Mouse (Mus musculus): ENCODE data around the gene Lrrc1.

Gene Lrrc1

GRCm38 (mm10) chr9:77502171-77502547 is 42.5 kb downstream of the Lrrc1 start:
- DNase-seq (ENCODE audit: low read depth, low spot score) = no peak

DNA sequence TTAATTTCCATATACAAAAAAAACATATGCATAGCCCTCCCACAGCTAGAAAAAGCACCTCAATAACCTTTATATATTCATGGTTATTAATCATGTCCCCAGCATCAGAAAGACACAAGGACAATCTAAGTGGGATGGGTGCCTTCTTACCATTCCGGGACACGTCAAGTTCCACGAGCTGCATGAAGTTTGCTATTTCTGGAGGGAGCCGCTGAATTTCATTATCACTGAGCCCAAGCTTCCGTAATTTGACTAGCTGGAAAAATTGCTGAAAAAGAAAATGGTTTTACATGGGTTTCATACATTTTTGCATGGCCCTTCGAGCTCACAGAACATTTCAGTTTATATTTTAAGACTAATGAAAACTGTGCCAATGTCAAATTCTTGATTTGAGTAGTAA is 45.6 kb downstream of the Lrrc1 start:
- no peak for DNase-seq (ENCODE audit: low read depth, low spot score)

- DNase-seq (ENCODE audit: low read depth, low spot score) = no peak
Observed at GRCm38 (mm10) chr9:77498406-77498805, 46.3 kb downstream of the Lrrc1 start.

- DNase-seq (ENCODE audit: low read depth, low spot score) = no peak
Observed at GRCm38 (mm10) chr9:77497173-77497572, 47.5 kb downstream of the Lrrc1 start.

- DNase-seq (ENCODE audit: low read depth, low spot score) = no peak
Observed at GRCm38 (mm10) chr9:77496540-77497062, 48.1 kb downstream of the Lrrc1 start.

DNA sequence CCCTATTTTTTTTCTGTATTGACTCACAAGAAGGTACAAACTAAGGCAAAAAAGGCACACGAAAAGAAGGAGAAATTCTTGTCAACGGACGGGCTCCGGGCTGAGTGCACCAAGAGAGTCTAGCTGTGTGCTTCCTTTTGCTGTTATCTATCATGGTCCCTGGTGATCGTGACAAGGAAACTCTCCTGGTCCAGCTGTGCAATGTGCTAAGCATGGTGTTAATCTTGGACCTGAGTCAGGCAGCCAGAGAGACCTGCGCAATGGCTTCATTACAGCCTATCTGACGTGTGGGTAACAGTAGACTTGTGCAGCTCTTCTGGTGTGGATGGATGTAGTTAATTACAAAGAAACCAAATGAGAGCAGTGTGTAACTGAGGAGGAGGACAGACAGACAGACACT is 50.4 kb downstream of the Lrrc1 start:
- no peak for DNase-seq (ENCODE audit: low read depth, low spot score)

DNA sequence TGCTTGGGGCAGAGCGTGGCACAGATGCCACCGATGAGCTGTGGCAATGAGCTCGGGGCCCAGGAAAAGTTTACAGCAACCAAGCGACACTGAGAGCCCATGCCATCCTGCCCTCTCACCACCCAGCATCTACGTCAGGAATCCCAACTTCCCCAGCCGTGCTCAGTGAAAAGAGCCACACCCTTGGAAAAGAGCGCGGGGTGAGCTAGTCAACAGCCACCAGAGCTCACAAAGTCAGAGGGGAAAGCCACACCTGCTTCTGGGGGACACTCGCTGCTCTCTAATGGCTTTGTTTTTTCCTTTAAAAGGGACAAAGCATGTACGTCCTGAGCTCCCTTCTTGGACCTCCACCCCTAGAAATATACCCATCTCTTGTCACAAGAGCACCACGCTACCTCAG is 56.1 kb downstream of the Lrrc1 start:
- no peak for DNase-seq (ENCODE audit: low read depth, low spot score)

DNA sequence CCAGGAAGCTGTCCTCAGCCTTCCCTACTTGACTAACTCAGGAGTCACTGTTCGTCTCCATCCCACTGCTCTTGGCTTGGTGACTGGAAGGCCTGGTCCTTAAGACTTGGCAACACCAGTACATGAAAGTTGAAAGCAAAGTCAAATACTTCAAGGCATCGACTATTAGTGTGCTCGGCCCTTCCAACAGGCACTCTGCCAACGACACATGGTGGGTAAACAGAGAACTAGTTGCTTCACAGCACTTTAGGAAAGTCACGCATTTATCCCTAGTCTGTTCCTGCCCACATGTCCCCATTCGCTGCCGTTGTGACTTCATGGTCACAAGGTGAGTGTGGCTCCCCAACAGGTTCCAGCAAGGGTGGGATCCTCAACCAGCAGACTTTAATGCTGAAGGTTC is 57.2 kb downstream of the Lrrc1 start:
- DNase-seq (ENCODE audit: low read depth, low spot score) = no peak

DNA sequence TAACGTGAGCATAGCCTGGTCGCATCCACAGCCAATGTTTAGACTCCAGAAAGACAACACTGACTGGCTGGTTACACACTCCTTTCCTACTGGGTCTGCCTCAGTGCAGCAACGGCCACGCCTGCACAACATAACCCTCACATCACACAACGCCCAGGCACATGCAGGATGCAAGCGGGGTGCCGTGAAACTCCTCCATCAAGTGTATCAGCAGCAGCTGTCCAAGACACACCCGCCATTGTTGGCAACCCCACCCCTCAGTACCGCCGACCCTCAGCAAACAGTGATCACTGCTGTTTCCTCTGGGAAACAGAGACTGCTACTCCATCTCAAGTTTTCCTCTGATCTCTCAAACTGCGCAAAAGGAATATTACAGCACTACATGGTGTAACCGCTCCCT is 58.8 kb downstream of the Lrrc1 start:
- no peak for DNase-seq (ENCODE audit: low read depth, low spot score)

DNA sequence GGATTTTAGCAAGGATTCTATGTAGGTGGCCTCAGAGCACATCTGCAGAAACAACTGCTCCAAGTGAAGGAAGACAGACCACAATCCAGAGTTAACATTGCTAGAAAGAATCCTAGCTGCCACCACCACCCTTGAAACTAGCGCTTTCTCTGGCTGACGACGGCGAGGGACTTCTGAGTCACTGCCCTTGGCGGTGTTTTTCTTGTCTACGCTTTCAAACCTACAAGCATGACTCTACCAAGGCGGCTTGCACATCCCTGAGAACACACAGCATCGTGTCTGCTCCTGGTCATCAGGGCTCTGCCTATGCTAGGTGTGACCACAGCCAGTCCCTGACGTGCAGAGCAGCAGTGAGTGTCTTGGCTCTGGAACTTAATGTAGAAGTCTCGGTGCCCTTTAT is 59.9 kb downstream of the Lrrc1 start:
- no peak for DNase-seq (ENCODE audit: low read depth, low spot score)

DNA sequence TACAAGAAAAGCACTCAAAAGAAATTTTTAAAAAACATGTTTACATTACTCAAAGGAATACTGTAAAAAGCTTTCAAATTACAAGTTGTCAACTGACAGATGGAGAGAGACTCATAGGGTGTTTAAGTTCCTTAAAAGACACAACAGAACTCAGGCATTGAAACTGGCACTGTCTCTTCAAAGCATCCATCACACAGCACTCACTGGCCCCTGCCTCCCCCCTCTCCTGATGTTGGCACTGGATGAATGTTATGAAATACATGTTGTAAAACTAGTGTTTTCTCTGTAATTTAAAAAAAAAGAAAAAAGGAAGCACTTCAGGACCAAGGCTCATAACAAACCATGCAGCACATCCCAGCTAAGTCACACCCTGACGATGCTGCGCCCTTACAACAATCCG is 61.1 kb downstream of the Lrrc1 start:
- DNase-seq (ENCODE audit: low read depth, low spot score) = no peak

GRCm38 (mm10) chr9:77482281-77482680 is 62.4 kb downstream of the Lrrc1 start:
- no peak for DNase-seq (ENCODE audit: low read depth, low spot score)

GRCm38 (mm10) chr9:77481380-77481779 is 63.3 kb downstream of the Lrrc1 start:
- no peak for DNase-seq (ENCODE audit: low read depth, low spot score)

- DNase-seq (ENCODE audit: low read depth, low spot score) = no peak
Observed at GRCm38 (mm10) chr9:77480574-77481319, 63.9 kb downstream of the Lrrc1 start.

DNA sequence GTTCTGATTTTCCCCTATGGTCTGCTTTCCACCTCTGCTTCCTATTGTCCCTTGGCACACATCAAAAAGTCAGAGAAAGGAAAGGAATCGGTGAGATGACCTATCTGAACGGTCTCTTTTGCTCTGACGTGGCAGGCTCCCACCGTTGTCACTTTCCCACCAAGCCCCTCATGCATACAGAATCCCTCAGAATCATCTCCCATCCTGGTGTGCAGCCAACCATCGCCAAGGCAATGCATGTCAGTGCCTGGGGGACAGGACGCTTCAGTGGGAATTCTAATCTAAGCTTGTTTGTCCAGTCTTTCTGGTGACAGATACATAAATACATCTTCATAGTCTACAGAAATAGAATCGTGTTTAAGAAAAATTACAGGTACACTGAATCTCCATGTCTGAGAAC is 64.7 kb downstream of the Lrrc1 start:
- DNase-seq (ENCODE audit: low read depth, low spot score) = no peak

GRCm38 (mm10) chr9:77478166-77478920 is 66.3 kb downstream of the Lrrc1 start:
- DNase-seq (ENCODE audit: low read depth, low spot score) = no peak

DNA sequence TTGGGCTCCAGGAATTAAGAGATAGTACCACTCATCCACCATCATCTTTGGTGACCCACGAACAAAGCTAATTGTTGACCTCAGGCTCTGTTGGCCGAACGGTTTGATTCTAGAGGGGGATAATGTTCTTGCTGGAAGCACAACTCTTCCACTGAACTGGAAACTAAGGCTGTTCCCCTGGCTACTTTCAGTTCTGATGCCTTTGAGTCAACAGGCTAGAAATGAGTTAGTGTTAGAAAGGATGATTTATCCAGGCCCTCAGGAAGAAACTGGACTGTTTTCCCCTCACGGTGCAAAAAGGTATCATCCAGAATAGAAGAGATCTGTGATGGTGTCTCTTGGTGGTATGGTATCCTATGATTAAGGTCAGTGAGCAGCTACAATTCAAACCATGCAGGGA is 70.1 kb downstream of the Lrrc1 start:
- DNase-seq (ENCODE audit: low read depth, low spot score) = no peak

- no peak for DNase-seq (ENCODE audit: low read depth, low spot score)
Observed at GRCm38 (mm10) chr9:77472557-77472956, 72.1 kb downstream of the Lrrc1 start.

DNA sequence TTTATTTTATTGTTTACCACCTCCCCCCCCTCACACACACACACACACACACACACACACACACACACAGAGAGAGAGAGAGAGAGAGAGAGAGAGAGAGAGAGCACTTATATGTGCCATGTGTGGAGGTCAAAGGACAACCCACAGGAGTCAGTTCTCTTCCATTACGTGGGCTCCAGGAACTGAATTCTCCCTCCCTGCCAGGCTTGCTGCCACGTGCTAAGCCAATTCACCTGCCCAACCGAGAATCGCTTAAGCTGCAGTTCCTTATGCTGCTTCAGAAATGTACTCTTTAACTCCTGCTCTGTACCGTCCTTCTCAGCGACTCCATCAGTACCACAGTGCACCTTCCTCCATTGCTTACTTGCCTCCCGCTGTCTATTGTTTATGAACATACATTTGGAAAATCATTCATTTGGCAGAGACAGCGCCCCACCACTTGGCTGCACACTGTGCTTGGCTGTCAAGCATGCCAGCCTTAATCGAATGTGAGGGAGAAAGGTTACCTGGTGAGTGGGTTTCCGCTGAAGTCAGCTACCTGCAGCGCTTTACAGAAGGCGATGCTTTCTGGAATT is 72.9 kb downstream of the Lrrc1 start:
- DNase-seq (ENCODE audit: low read depth, low spot score) = no peak

DNA sequence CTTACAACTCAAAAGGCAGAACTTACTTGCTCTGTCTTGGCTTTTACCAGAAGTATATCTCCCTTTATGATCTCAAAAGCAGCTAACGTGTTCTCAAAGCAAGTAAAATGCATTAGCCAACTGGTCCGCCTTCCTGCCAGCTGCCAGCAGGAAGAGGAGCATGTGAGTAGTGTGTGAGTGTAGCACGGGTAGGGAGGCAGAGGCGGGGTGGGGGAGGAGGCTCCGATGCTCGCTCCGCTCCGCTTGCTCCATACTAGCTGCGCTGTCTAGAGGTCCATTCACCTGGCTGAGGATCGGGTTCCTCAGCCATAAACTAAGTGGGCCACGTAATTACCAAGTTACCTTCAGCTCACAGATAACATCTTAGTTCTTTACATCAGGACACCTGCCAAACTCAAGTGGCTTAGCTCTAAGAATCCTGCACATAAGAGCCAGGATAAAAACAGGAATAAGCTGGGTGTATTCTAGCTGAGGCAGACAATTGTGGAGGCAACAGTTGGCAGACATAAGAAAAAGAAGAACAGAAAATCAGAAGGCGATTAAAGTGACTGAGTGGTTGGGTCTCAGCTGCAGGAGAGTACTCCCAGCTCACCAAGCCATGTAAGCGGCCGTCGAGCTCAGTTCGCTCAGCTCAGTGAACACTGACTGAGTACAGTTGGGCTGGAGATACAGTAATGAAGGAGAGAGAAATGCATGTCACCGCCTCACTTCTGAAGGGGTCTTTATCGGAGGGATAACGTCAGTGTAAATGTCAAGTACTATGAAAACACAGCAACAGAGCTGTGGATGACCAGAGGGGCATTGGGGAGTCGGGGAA is 74.7 kb downstream of the Lrrc1 start:
- DNase-seq (ENCODE audit: low read depth, low spot score) = no peak

DNA sequence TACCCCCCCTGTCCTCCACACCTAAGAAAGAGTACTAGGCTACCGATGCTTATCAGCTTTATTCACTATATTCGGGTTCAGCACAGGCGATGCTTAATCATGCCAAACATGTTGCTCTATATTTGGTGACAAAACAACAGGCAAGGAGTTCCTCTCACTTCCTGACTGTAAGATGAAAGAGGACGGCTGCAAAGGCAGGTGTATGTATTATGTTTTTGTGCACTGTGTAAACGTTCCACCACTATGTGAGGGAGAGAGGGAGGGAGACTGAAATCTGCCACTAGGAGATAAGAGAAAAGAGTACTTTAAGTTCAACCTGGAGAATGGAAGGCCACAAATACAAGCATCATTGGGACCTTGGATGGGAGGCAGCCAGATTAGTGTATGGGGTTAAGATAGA is 77.7 kb downstream of the Lrrc1 start:
- no peak for DNase-seq (ENCODE audit: low read depth, low spot score)

DNA sequence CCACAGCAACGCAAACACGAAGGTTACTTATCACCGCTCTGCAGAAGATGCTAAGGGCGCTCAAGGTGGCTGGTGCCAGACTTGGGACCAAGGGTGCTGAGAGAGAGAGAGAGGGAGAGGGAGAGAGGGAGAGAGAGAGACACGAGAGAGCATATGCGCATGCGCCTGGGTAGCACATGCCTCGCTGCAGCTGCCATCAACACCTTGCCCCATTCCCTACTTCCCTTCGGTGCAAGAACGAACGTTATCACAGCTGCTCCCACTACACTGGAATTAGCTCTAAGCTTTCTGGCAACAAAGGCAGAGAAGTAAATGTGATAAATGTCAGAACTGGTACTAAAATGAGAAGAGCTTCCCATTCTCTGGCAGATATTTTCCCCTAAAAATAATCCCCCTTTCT is 79.3 kb downstream of the Lrrc1 start:
- no peak for DNase-seq (ENCODE audit: low read depth, low spot score)

Data from embryo, embryonic 11.5 days (tissue).